Mouse (Mus musculus): ENCODE results near the gene Csrp1. TPM values are rescaled to one million over a fixed set of nuclear protein-coding genes. Genes with fewer than 3 reads are reported as not detected.

Gene Csrp1
- total and polyA plus RNA-seq, 3 experiments = 44.4 to 73.0 TPM; not detected in 1

DNA sequence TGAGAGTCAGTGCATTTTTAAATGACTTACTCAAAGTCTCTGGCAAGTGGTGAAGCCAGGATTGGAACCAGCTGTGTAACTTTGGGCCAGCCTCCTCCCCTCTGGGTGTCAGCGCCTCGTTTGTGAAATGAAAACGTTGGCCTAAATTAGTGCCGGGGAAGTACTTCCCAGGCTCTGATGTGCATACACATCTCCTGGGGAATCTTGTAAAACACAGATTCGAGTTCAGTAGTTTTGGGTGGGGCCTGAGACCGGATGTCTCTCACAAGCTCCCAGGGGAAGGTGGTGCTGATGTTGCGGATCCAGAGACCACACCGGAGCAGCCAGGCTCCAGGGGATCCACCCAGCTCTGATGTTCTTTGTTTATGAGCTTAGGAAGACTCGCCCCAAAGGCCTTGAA, 35.4 kb downstream of the Csrp1 start:
- Histone ChIP-seq H3K79me2 (ENCODE audit: control insufficient read depth, insufficient read depth, low read length, poor library complexity) (no peaks in the 10 kb centered on the region), H3K36me3 (ENCODE audit: control insufficient read depth in 1 of 2, insufficient read depth in 2 of 2, low read length in 2 of 2) (no peaks in the 10 kb centered on the region), H3K27me3 (ENCODE audit: control insufficient read depth in 1 of 2, insufficient read depth in 2 of 2, low read length in 2 of 2) (no peaks in the 10 kb centered on the region), H3K9ac (ENCODE audit: control insufficient read depth, low read depth, low read length, poor library complexity, severe bottlenecking) (no peak overlapping the region), H3K4me3 (ENCODE audit: control insufficient read depth in 1 of 2, insufficient read depth in 1 of 2, low read depth in 2 of 2, low read length in 2 of 2) (no peak overlapping the region), H3K4me1 (ENCODE audit: control insufficient read depth in 1 of 2, insufficient read depth in 2 of 2, low read length in 2 of 2) (no peaks in the 10 kb centered on the region), H3K9me3 (replicated peaks; ENCODE audit: insufficient read depth, low read length) (no peaks in the 10 kb centered on the region), H3K27ac (ENCODE audit: control insufficient read depth, low read depth, low read length) (no peak overlapping the region)
- no peak for DNase-seq (ENCODE audit: low read depth, low spot score)
- TF ChIP-seq MAX (IDR thresholded peaks at IDR 0.05; ENCODE audit: low read length) (no peak), POLR2A (IDR thresholded peaks at IDR 0.05; ENCODE audit: control insufficient read depth in 1 of 2, insufficient read depth in 1 of 2, low read depth in 1 of 2, low read length in 2 of 2, poor library complexity in 1 of 2) (no peak), SIN3A (IDR thresholded peaks at IDR 0.05; ENCODE audit: low read length) (no peak), ZMIZ1 (IDR thresholded peaks at IDR 0.05; ENCODE audit: low read depth, low read length) (no peak), MAFK (IDR thresholded peaks at IDR 0.05; ENCODE audit: borderline replicate concordance, low read depth, low read length) (no peak), NELFE (IDR thresholded peaks at IDR 0.05; ENCODE audit: low read depth, low read length) (no peak), HCFC1 (IDR thresholded peaks at IDR 0.05; ENCODE audit: low read depth, low read length) (no peak), MEF2A (IDR thresholded peaks at IDR 0.05; ENCODE audit: extremely low read depth, insufficient replicate concordance, low read depth, low read length, poor library complexity, severe bottlenecking) (no peak), NRF1 (IDR thresholded peaks at IDR 0.05; ENCODE audit: insufficient read depth, low read depth, low read length, poor library complexity, severe bottlenecking) (no peak), RAD21 (IDR thresholded peaks at IDR 0.05; ENCODE audit: low read depth, low read length) (no peak), CTCF (IDR thresholded peaks at IDR 0.05 in 2 of 3, conservative IDR thresholded peaks at IDR 0.05 in 1 of 3; ENCODE audit: control insufficient read depth in 1 of 3, insufficient read depth in 1 of 3, low read depth in 2 of 3, low read length in 3 of 3, poor library complexity in 1 of 3, severe bottlenecking in 1 of 3) (no peak), TCF12 (IDR thresholded peaks at IDR 0.05; ENCODE audit: low read depth, low read length) (no peak), KAT2A (conservative IDR thresholded peaks at IDR 0.05; ENCODE audit: low read depth, low read length) (no peak), E2F4 (IDR thresholded peaks at IDR 0.05; ENCODE audit: borderline replicate concordance, low read depth, low read length) (no peak), GATA1 (IDR thresholded peaks at IDR 0.05; ENCODE audit: low read depth, low read length) (no peak), POLR2AphosphoS2 (IDR thresholded peaks at IDR 0.05; ENCODE audit: low read length) (no peak), POLR2AphosphoS5 (IDR thresholded peaks at IDR 0.05; ENCODE audit: borderline replicate concordance, low read depth, low read length) (no peak)

DNA sequence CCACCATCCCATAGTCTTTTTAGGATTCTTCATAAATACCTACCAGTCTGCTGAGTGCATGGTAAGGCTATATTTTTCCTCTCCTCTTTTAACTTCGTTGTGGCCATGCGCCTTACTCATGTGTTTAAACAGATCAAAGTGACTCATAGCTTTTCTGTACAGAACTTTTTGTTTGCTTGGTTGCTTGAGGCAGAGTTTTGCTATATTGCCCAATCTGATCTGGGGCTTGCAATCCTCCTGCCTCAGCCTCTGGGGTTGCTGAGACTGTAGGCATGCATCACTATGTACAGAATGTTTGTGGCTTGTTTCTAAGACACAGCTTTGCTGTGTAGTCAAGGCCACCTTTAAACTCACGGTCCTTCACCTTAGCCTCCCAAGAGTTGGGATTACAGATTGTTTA, 36.1 kb downstream of the Csrp1 start:
- Histone ChIP-seq H3K4me3 (ENCODE audit: control insufficient read depth in 1 of 2, insufficient read depth in 1 of 2, low read depth in 2 of 2, low read length in 2 of 2) (no peak overlapping the region), H3K27ac (ENCODE audit: control insufficient read depth, low read depth, low read length) (no peak overlapping the region), H3K9me3 (replicated peaks; ENCODE audit: insufficient read depth, low read length) (no peaks in the 10 kb centered on the region), H3K36me3 (ENCODE audit: control insufficient read depth in 1 of 2, insufficient read depth in 2 of 2, low read length in 2 of 2) (no peaks in the 10 kb centered on the region), H3K27me3 (ENCODE audit: control insufficient read depth in 1 of 2, insufficient read depth in 2 of 2, low read length in 2 of 2) (no peaks in the 10 kb centered on the region), H3K79me2 (ENCODE audit: control insufficient read depth, insufficient read depth, low read length, poor library complexity) (no peaks in the 10 kb centered on the region), H3K9ac (ENCODE audit: control insufficient read depth, low read depth, low read length, poor library complexity, severe bottlenecking) (no peak overlapping the region), H3K4me1 (ENCODE audit: control insufficient read depth in 1 of 2, insufficient read depth in 2 of 2, low read length in 2 of 2) (no peaks in the 10 kb centered on the region)
- no peak for TF ChIP-seq TBP (IDR thresholded peaks at IDR 0.05; ENCODE audit: low read depth, low read length)
- TF ChIP-seq GABPA (IDR thresholded peaks at IDR 0.05; ENCODE audit: low read depth, low read length) = no peak
- TF ChIP-seq TAL1 (IDR thresholded peaks at IDR 0.05; ENCODE audit: low read length) = no peak
- TF ChIP-seq CHD2 (IDR thresholded peaks at IDR 0.05; ENCODE audit: low read length) = no peak
- no peak for TF ChIP-seq ZMIZ1 (IDR thresholded peaks at IDR 0.05; ENCODE audit: low read depth, low read length)
- TF ChIP-seq ETS1 (IDR thresholded peaks at IDR 0.05; ENCODE audit: low read depth, low read length) = no peak
- no peak for TF ChIP-seq MAX (IDR thresholded peaks at IDR 0.05; ENCODE audit: low read length)
- no peak for TF ChIP-seq ELF1 (IDR thresholded peaks at IDR 0.05; ENCODE audit: low read depth, low read length)
- TF ChIP-seq BHLHE40 (IDR thresholded peaks at IDR 0.05; ENCODE audit: borderline replicate concordance, low read depth, low read length) = no peak
- TF ChIP-seq ZC3H11A (IDR thresholded peaks at IDR 0.05; ENCODE audit: low read depth, low read length) = no peak
- no peak for TF ChIP-seq MYC (IDR thresholded peaks at IDR 0.05; ENCODE audit: low read depth, low read length)
- no peak for TF ChIP-seq RCOR1 (IDR thresholded peaks at IDR 0.05; ENCODE audit: low read depth, low read length)
- no peak for TF ChIP-seq KAT2A (conservative IDR thresholded peaks at IDR 0.05; ENCODE audit: low read depth, low read length)
- no peak for TF ChIP-seq NRF1 (IDR thresholded peaks at IDR 0.05; ENCODE audit: insufficient read depth, low read depth, low read length, poor library complexity, severe bottlenecking)
- TF ChIP-seq NELFE (IDR thresholded peaks at IDR 0.05; ENCODE audit: low read depth, low read length) = no peak
- DNase-seq (ENCODE audit: low read depth, low spot score) = no peak

Data from MEL (cell line).